Mouse (Mus musculus): ENCODE results near the gene Olfr1043.
"Not testable (repeated sequence)": the region's sequence is repeated elsewhere in the genome, so short reads cannot be mapped to it uniquely, and the experiment has no call there.

Olfr1043 gene

GRCm38 (mm10) chr2:86167422-86167821 is at the start of gene Olfr1043:
Olfr1043 (minus strand) TSS chr2:86167522.
- no peak for DNase-seq (ENCODE audit: extremely low read depth, insufficient read length, low spot score)

GRCm38 (mm10) chr2:86202909-86203308 is 35.6 kb upstream of the Olfr1043 start, which contains the start of gene Olfr1045:
Olfr1045 (minus strand) TSS chr2:86203009.
- DNase-seq (ENCODE audit: extremely low read depth, insufficient read length, low spot score): no peak

- no peak for DNase-seq (ENCODE audit: extremely low read depth, insufficient read length, low spot score)
Measured at GRCm38 (mm10) chr2:86195863-86196262, 28.5 kb upstream of the Olfr1043 start.

GRCm38 (mm10) chr2:86185583-86185982 is 18.3 kb upstream of the Olfr1043 start, which contains the start of gene Olfr52:
Olfr52 (minus strand) TSS chr2:86185683.
- DNase-seq (ENCODE audit: extremely low read depth, insufficient read length, low spot score): no peak

- DNase-seq (ENCODE audit: extremely low read depth, insufficient read length, low spot score): no peak
Measured at GRCm38 (mm10) chr2:86179950-86180349, 12.6 kb upstream of the Olfr1043 start.

- DNase-seq (ENCODE audit: extremely low read depth, insufficient read length, low spot score): no peak
Measured at GRCm38 (mm10) chr2:86177720-86178119, 10.4 kb upstream of the Olfr1043 start, which contains the start of gene Olfr1044. Olfr1044 (minus strand) TSS chr2:86177820.

- not testable (repeated sequence) for DNase-seq (ENCODE audit: extremely low read depth, insufficient read length, low spot score)
Measured at GRCm38 (mm10) chr2:86175422-86175821, 8.1 kb upstream of the Olfr1043 start.

GRCm38 (mm10) chr2:86161738-86162137 is 5.6 kb downstream of the Olfr1043 start, which contains the start of gene Olfr1042:
Olfr1042 (minus strand) TSS chr2:86161838.
- DNase-seq (ENCODE audit: extremely low read depth, insufficient read length, low spot score): no peak

GRCm38 (mm10) chr2:86146632-86147031 is 20.7 kb downstream of the Olfr1043 start, which contains the start of gene Olfr1040:
Olfr1040 (minus strand) TSS chr2:86146732.
- no peak for DNase-seq (ENCODE audit: extremely low read depth, insufficient read length, low spot score)

- DNase-seq (ENCODE audit: extremely low read depth, insufficient read length, low spot score): no peak
Measured at GRCm38 (mm10) chr2:86135828-86136227, 31.5 kb downstream of the Olfr1043 start, which contains the start of gene Olfr1039. Olfr1039 (minus strand) TSS chr2:86135928.

All from 3134 (cell line).